Mouse (Mus musculus): ENCODE data around the gene Atrnl1. TPM values are rescaled to one million over a fixed set of nuclear protein-coding genes. Genes with fewer than 3 reads are reported as not detected.

Atrnl1 gene
- polyA plus RNA-seq, 1 experiment from 2014 or later, result 0.55 TPM

- Histone ChIP-seq H3K9ac (no peak overlapping the region), H3K27ac (replicated peaks) (no peak overlapping the region), H3K4me1 (replicated peaks) (peaks cover 9% of the 10 kb centered on the region), H3K9me3 (replicated peaks) (no peaks in the 10 kb centered on the region), H3K36me3 (replicated peaks) (no peaks in the 10 kb centered on the region), H3K4me3 (replicated peaks) (no peak overlapping the region), H3K4me2 (no peak overlapping the region), H3K27me3 (no peaks in the 10 kb centered on the region)
- 45% methylated on average over 10 of the region's 10 CpGs for WGBS (ENCODE audit: insufficient replicate concordance)
- no peak for ATAC-seq (ENCODE audit: insufficient read depth)
These were observed 316.2 kb downstream of the Atrnl1 start for GRCm38 (mm10) chr19:57926941-57927471.

DNA sequence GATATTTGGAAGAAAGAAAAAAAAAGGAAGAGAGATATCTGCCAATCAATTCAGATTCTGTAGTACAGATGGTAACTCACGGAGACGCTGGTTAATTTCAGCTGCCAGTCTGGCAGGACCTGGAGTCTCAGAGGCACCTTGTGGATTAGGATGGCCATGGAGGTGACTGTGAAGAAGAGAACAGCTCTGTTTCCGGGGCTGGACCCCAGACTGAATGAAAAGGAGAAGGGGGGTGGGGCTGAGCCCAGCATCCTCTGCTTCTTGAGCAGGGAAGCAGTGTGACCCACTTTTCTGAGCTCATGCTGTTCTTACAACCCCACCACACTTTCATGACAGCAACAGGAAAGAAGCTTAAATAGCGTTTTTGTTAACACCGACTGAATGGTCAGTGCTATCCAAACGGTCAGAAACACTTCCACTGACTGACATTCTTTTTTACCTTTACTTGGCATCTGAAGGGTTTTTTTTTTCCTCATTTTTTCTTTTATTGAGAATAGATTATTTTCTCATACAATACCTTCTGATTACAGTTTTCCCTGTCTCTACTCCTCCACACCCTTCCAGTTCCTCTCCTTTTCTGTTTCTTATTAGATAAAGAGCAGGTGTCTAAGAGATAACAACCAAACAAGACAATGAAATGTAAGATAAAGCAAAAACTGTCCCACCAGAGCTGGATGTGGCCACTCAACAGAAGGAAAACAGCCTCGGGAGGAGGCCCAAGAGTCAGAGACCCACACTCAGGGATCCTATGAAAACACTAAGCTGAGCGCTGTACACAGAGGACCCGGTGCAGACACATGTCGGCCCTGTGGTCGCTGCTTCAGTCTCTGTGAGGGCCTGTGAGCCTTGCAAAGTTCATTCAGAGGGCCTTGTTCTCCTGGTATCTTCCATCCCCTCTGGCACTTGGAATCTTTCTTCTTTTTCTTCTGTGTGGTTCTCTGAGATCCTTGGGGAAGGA is 317.0 kb downstream of the Atrnl1 start:
- H3K4me2 ChIP-seq, result no peak overlapping the region
- 30% methylated on average over 11 of the region's 11 CpGs for WGBS (ENCODE audit: insufficient replicate concordance)
- ATAC-seq (ENCODE audit: insufficient read depth), result peak; percentile 51
- H3K27me3 ChIP-seq, result no peaks in the 10 kb centered on the region
- no peaks in the 10 kb centered on the region for H3K9me3 ChIP-seq (replicated peaks)
- H3K9ac ChIP-seq, result no peak overlapping the region
- H3K4me1 ChIP-seq (replicated peaks), result peaks cover 9% of the 10 kb centered on the region
- H3K27ac ChIP-seq (replicated peaks), result no peak overlapping the region
- no peaks in the 10 kb centered on the region for H3K36me3 ChIP-seq (replicated peaks)
- H3K4me3 ChIP-seq (replicated peaks), result no peak overlapping the region

GRCm38 (mm10) chr19:57931626-57932025 is 320.8 kb downstream of the Atrnl1 start:
- 83% methylated on average over 4 of the region's 4 CpGs for WGBS (ENCODE audit: insufficient replicate concordance)
- ATAC-seq (ENCODE audit: insufficient read depth), result no peak
- Histone ChIP-seq H3K36me3 (replicated peaks) (no peaks in the 10 kb centered on the region), H3K9ac (no peak overlapping the region), H3K27me3 (no peaks in the 10 kb centered on the region), H3K4me3 (replicated peaks) (no peak overlapping the region), H3K4me2 (no peak overlapping the region), H3K9me3 (replicated peaks) (no peaks in the 10 kb centered on the region), H3K27ac (replicated peaks) (no peak overlapping the region), H3K4me1 (replicated peaks) (peaks cover 4% of the 10 kb centered on the region)

DNA sequence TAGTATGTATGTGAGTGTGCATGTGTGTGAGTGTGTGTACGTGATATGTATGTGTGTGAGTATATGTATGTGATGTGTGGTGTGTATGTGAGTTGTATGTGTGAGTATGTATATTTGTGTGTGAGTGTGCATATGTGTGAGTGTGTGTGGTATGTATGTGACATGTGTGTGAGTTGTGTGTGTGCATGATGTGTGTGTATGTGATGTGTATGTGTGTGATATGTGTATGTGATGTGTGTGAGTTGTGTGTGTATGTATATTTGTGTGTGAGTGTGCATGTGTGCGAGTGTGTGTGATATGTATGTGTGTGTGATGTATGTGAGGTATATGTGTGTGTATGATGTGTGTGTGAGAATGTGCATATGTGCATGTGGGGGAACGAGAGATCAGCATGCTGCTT is 326.0 kb downstream of the Atrnl1 start:
- 66% methylated on average over 3 of the region's 3 CpGs for WGBS (ENCODE audit: insufficient replicate concordance)
- Histone ChIP-seq H3K9ac (no peak overlapping the region), H3K36me3 (replicated peaks) (no peaks in the 10 kb centered on the region)

DNA sequence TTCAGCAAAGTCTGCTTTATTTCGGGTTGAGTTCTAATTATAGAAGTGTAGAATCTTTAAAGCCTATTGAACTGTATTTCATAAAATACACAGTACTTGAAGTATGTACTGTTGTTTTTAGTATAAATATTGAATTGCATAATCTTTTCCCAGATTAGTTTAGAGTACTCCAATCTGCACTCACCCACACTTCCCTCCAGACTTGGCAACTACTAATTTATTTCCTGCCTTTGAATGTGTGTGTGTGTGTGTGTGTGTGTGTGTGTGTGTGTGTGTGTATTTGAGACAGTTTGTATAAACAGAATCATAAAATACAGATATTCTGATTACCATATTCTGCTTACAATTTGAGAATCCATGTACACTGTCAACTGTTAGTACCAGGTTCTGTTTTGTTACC is 328.3 kb downstream of the Atrnl1 start:
- ATAC-seq (ENCODE audit: insufficient read depth), result no peak
- Histone ChIP-seq H3K4me3 (replicated peaks) (no peak overlapping the region), H3K9me3 (replicated peaks) (no peaks in the 10 kb centered on the region), H3K36me3 (replicated peaks) (no peaks in the 10 kb centered on the region), H3K9ac (no peak overlapping the region), H3K4me1 (replicated peaks) (no peaks in the 10 kb centered on the region), H3K4me2 (no peak overlapping the region), H3K27me3 (no peaks in the 10 kb centered on the region), H3K27ac (replicated peaks) (no peak overlapping the region)
- WGBS (ENCODE audit: insufficient replicate concordance), result 64% methylated on average over 1 of the region's 1 CpGs

More for the DNA sequence above, 326.0 kb downstream of the Atrnl1 start:
- H3K4me2 ChIP-seq, result no peak overlapping the region
- ATAC-seq (ENCODE audit: insufficient read depth), result no peak
- no peak overlapping the region for H3K4me3 ChIP-seq (replicated peaks)
- no peak overlapping the region for H3K27ac ChIP-seq (replicated peaks)
- no peaks in the 10 kb centered on the region for H3K4me1 ChIP-seq (replicated peaks)
- H3K9me3 ChIP-seq (replicated peaks), result no peaks in the 10 kb centered on the region
- H3K27me3 ChIP-seq, result no peaks in the 10 kb centered on the region

GRCm38 (mm10) chr19:57941529-57941928 is 330.7 kb downstream of the Atrnl1 start:
- Histone ChIP-seq H3K9me3 (replicated peaks) (no peaks in the 10 kb centered on the region), H3K4me2 (no peak overlapping the region), H3K27ac (replicated peaks) (no peak overlapping the region), H3K27me3 (no peaks in the 10 kb centered on the region), H3K9ac (no peak overlapping the region), H3K4me3 (replicated peaks) (no peak overlapping the region), H3K4me1 (replicated peaks) (peaks cover 6% of the 10 kb centered on the region; the same call in 1 of the 2 replicates), H3K36me3 (replicated peaks) (no peaks in the 10 kb centered on the region)
- no peak for ATAC-seq (ENCODE audit: insufficient read depth)
- 60% methylated on average over 8 of the region's 8 CpGs for WGBS (ENCODE audit: insufficient replicate concordance)

GRCm38 (mm10) chr19:57942281-57942680 is 331.4 kb downstream of the Atrnl1 start:
- no peak overlapping the region for H3K9ac ChIP-seq
- H3K27ac ChIP-seq (replicated peaks), result no peak overlapping the region
- H3K9me3 ChIP-seq (replicated peaks), result no peaks in the 10 kb centered on the region
- no peak overlapping the region for H3K4me2 ChIP-seq
- H3K27me3 ChIP-seq, result no peaks in the 10 kb centered on the region
- 85% methylated on average over 14 of the region's 14 CpGs for WGBS (ENCODE audit: insufficient replicate concordance)
- ATAC-seq (ENCODE audit: insufficient read depth), result no peak
- H3K36me3 ChIP-seq (replicated peaks), result 0 out of 2 replicates have a peak, but pooled peaks cover under 1% of the 10 kb centered on the region
- peaks cover 6% of the 10 kb centered on the region; the same call in 1 of the 2 replicates for H3K4me1 ChIP-seq (replicated peaks)
- no peak overlapping the region for H3K4me3 ChIP-seq (replicated peaks)

DNA sequence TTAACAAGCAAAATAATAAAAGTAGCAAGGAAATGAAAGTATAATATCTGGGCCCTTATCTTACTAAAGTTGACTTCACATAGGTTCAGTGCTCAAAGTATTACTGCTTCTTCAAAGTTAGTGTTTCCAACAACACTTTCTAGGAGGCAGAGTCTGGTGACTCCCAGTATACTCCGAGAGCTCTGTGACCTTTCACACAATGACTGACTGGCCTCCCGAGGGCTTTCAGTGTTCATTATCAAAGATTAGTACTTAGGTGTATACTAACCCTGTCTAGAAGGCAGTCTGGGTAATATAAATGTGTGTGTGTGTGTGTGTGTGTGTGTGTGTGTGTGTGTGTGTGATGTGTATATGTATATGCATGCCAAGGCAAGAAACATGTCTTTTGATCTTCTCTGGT is 332.5 kb downstream of the Atrnl1 start:
- Histone ChIP-seq H3K4me1 (replicated peaks) (peaks cover 6% of the 10 kb centered on the region; the same call in 1 of the 2 replicates), H3K27ac (replicated peaks) (no peak overlapping the region), H3K9me3 (replicated peaks) (no peaks in the 10 kb centered on the region), H3K9ac (no peak overlapping the region), H3K36me3 (replicated peaks) (0 out of 2 replicates have a peak, but pooled peaks cover 2% of the 10 kb centered on the region), H3K4me3 (replicated peaks) (no peak overlapping the region), H3K27me3 (no peaks in the 10 kb centered on the region), H3K4me2 (no peak overlapping the region)
- WGBS (ENCODE audit: insufficient replicate concordance), result 61% methylated on average over 2 of the region's 2 CpGs
- ATAC-seq (ENCODE audit: insufficient read depth), result no peak

DNA sequence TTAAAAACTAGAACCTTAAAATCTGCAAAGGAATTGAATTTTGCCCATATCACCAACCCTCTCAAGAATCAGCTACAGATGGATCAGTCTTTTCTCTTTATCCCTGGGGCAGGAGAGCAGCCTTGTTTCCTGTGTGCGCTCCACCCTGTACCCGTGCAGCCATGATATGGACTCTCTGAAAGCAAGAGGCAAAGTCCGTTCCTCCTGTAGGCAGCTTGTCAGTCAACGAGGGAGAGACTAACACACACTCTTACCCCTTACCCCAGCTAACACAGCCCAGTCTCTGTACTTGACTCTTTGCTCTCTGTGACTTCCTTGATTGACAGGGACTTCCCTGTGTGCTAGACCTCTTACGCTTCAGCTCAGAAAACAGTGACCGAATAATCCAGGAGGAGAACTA is 333.8 kb downstream of the Atrnl1 start:
- 37% methylated on average over 6 of the region's 6 CpGs for WGBS (ENCODE audit: insufficient replicate concordance)
- Histone ChIP-seq H3K4me3 (replicated peaks) (no peak overlapping the region), H3K9ac (no peak overlapping the region), H3K36me3 (replicated peaks) (0 out of 2 replicates have a peak, but pooled peaks cover 2% of the 10 kb centered on the region), H3K27ac (replicated peaks) (no peak overlapping the region), H3K4me1 (replicated peaks) (peaks cover 6% of the 10 kb centered on the region; the same call in 1 of the 2 replicates), H3K4me2 (no peak overlapping the region), H3K9me3 (replicated peaks) (no peaks in the 10 kb centered on the region), H3K27me3 (no peaks in the 10 kb centered on the region)
- ATAC-seq (ENCODE audit: insufficient read depth), result peak; percentile 56; the same call in 1 of the 2 replicates

DNA sequence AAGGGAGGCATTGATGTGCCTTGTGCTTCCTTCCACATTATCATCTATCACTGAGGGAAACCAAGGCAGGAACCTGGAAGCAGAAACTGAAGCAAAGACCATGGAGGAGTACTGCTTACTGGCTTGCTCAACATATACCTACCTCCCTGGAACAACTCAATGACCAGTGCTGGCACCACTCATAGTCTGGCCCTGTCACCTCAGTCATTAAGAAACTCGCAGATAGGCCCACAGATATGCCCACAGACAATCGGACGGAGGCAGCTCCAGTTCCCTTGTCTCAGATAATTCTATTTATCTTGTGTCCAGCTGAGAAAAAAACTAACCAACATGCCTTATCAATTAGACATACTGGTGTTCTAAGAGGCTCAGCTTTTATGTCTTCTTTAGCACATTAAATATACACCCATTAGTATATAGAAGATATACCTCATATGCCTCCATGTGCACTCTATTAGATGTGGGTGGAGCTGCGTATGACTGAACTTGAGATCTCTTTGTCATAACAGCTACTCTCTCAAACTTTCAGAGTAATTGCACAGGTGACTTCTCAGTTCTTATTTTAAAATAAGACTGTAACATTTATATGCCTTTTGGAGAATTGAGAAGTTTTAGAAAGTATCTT is 334.9 kb downstream of the Atrnl1 start:
- H3K4me1 ChIP-seq (replicated peaks), result peaks cover 6% of the 10 kb centered on the region; the same call in 1 of the 2 replicates
- no peaks in the 10 kb centered on the region for H3K27me3 ChIP-seq
- peak; percentile 44; the same call in 1 of the 2 replicates for ATAC-seq (ENCODE audit: insufficient read depth)
- no peak overlapping the region for H3K4me3 ChIP-seq (replicated peaks)
- H3K4me2 ChIP-seq, result no peak overlapping the region
- no peak overlapping the region for H3K9ac ChIP-seq
- H3K36me3 ChIP-seq (replicated peaks), result 0 out of 2 replicates have a peak, but pooled peaks cover 2% of the 10 kb centered on the region
- 29% methylated on average over 4 of the region's 4 CpGs for WGBS (ENCODE audit: insufficient replicate concordance)
- H3K27ac ChIP-seq (replicated peaks), result no peak overlapping the region
- no peaks in the 10 kb centered on the region for H3K9me3 ChIP-seq (replicated peaks)

DNA sequence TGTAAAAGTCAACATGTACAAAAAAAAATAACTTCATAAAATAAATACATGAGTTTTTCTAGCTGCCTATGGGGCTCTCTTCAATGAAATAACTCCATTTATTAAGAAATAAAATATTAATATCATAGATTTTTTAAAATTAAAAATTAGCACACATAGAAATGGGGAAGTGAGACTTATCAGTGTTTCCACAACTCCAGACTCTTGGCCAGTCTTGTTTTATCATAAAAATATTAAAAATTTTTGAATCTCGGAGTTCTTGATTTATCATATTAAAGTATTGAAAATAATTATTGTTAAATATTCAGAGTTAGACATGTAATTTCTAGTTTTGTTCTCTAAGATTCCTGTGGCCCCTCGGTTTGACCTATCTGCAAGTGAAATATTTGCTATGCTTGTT is 337.7 kb downstream of the Atrnl1 start:
- Histone ChIP-seq H3K4me2 (no peak overlapping the region), H3K9me3 (replicated peaks) (no peaks in the 10 kb centered on the region), H3K27ac (replicated peaks) (no peak overlapping the region), H3K27me3 (no peaks in the 10 kb centered on the region), H3K4me1 (replicated peaks) (peaks cover 6% of the 10 kb centered on the region; the same call in 1 of the 2 replicates), H3K36me3 (replicated peaks) (0 out of 2 replicates have a peak, but pooled peaks cover 2% of the 10 kb centered on the region), H3K9ac (no peak overlapping the region), H3K4me3 (replicated peaks) (no peak overlapping the region)
- 74% methylated on average over 2 of the region's 2 CpGs for WGBS (ENCODE audit: insufficient replicate concordance)
- ATAC-seq (ENCODE audit: insufficient read depth), result no peak
